Mouse (Mus musculus) limb, embryonic 12.5 days (tissue): ENCODE measurements around the gene Bcas3. TPM values are rescaled to one million over a fixed set of nuclear protein-coding genes. Genes with fewer than 3 reads are reported as not detected.

Experiments
- ATAC-seq: fragments of 200-750 bp; cut with Nextera tagmentation; 2 replicates; pipeline ENCODE4 v1.8.0; 2017; ENCODE audit warnings: low read depth, moderate TSS enrichment; ENCODE audit not compliant: insufficient number of reproducible peaks, insufficient read depth, low FRiP score, low TSS enrichment
- H3K27ac ChIP-seq: fragments of 300-500 bp; sonication (generic); 2 replicates; pipeline ENCODE4 v1.5.1; 2016; ENCODE audit warnings: mild to moderate bottlenecking, moderate library complexity
- H3K27me3 ChIP-seq: fragments of 300-500 bp; sonication (generic); 2 replicates; pipeline ENCODE4 v1.6.1; 2016; ENCODE audit warnings: mild to moderate bottlenecking, moderate library complexity
- H3K36me3 ChIP-seq: fragments of 300-500 bp; sonication (generic); 2 replicates; pipeline ENCODE4 v1.6.1; 2016; ENCODE audit warnings: mild to moderate bottlenecking, moderate library complexity
- H3K4me1 ChIP-seq: fragments of 300-500 bp; sonication (generic); replicated peaks from 2 replicates; pipeline ENCODE4 v1.6.1; 2016
- H3K4me2 ChIP-seq: fragments of 300-500 bp; sonication (generic); 2 replicates; pipeline ENCODE4 v1.6.1; 2016; ENCODE audit warnings: mild to moderate bottlenecking, moderate library complexity
- H3K4me3 ChIP-seq: fragments of 300-500 bp; sonication (generic); replicated peaks from 2 replicates; pipeline ENCODE4 v1.5.1; 2016; ENCODE audit warnings: mild to moderate bottlenecking
- H3K9ac ChIP-seq: fragments of 300-500 bp; sonication (generic); replicated peaks from 2 replicates; pipeline ENCODE4 v1.6.1; 2016; ENCODE audit warnings: mild to moderate bottlenecking, moderate library complexity
- H3K9me3 ChIP-seq: fragments of 300-500 bp; sonication (generic); 2 replicates; pipeline ENCODE4 v1.6.1; 2016; ENCODE audit warnings: mild to moderate bottlenecking, moderate library complexity
- WGBS: fragments of 180-500 bp; shearing (Covaris S2); methylation state at CpG from one replicate; pipeline ENCODE4 v1.1.7; 2016; 5-methylcytosine and 5-hydroxymethylcytosine counted together
- polyA plus RNA-seq: library from polyadenylated mRNA; unstranded; fragments of >200 nt; fragmentation: Nextera tagmentation; extraction: Ambion mirVana; gene quantifications from 2 replicates; pipeline ENCODE4 v1.2.1, GENCODE M21; 2016

The Bcas3 gene
- polyA plus RNA-seq, 1 experiment from 2014 or later, result 29.7 TPM

- 26% methylated on average over 7 of the region's 7 CpGs for WGBS
- H3K4me1 ChIP-seq, result peaks cover 62% of the 10 kb centered on the region
- no peak overlapping the region for H3K4me2 ChIP-seq
- H3K4me3 ChIP-seq, result no peak overlapping the region
- peaks cover 52% of the 10 kb centered on the region for H3K27me3 ChIP-seq
- no peak for ATAC-seq
- H3K9ac ChIP-seq, result no peak overlapping the region
- H3K27ac ChIP-seq, result no peak overlapping the region
- H3K36me3 ChIP-seq, result no peaks in the 10 kb centered on the region
- no peaks in the 10 kb centered on the region for H3K9me3 ChIP-seq
Observed at GRCm38 (mm10) chr11:85734317-85735211, 381.6 kb downstream of the Bcas3 start.

- Histone ChIP-seq H3K9me3 (no peaks in the 10 kb centered on the region), H3K27ac (0 out of 2 replicates have a peak overlapping the region, but pooled peaks have one; percentile 24), H3K4me3 (no peak overlapping the region), H3K9ac (no peak overlapping the region), H3K4me1 (peaks cover 78% of the 10 kb centered on the region), H3K36me3 (no peaks in the 10 kb centered on the region), H3K4me2 (peak overlapping the region; percentile 27), H3K27me3 (peaks cover 43% of the 10 kb centered on the region)
- no peak for ATAC-seq
- WGBS, result 7% methylated on average over 9 of the region's 9 CpGs
Observed at GRCm38 (mm10) chr11:85737227-85737626, 384.3 kb downstream of the Bcas3 start.

- Histone ChIP-seq H3K36me3 (no peaks in the 10 kb centered on the region), H3K4me3 (no peak overlapping the region), H3K4me1 (peaks cover 79% of the 10 kb centered on the region), H3K27me3 (peaks cover 45% of the 10 kb centered on the region), H3K9ac (no peak overlapping the region; the same call in 1 of the 2 replicates), H3K4me2 (no peak overlapping the region; the same call in 1 of the 2 replicates), H3K9me3 (no peaks in the 10 kb centered on the region), H3K27ac (0 out of 2 replicates have a peak overlapping the region, but pooled peaks have one; percentile 54)
- no peak for ATAC-seq
- WGBS, result 10% methylated on average over 3 of the region's 3 CpGs
Observed at GRCm38 (mm10) chr11:85737893-85738292, 384.9 kb downstream of the Bcas3 start.

- WGBS, result 19% methylated on average over 5 of the region's 5 CpGs
- Histone ChIP-seq H3K9me3 (no peaks in the 10 kb centered on the region), H3K9ac (no peak overlapping the region), H3K4me3 (no peak overlapping the region), H3K4me2 (peak overlapping the region; percentile 41), H3K27me3 (peaks cover 46% of the 10 kb centered on the region), H3K4me1 (peaks cover 79% of the 10 kb centered on the region), H3K36me3 (no peaks in the 10 kb centered on the region), H3K27ac (peak overlapping the region; percentile 72; the same call in 1 of the 2 replicates)
- no peak for ATAC-seq
Observed at GRCm38 (mm10) chr11:85738585-85738984, 385.6 kb downstream of the Bcas3 start.

- H3K4me3 ChIP-seq, result no peak overlapping the region
- peaks cover 48% of the 10 kb centered on the region for H3K27me3 ChIP-seq
- peaks cover 71% of the 10 kb centered on the region for H3K4me1 ChIP-seq
- 17% methylated on average over 6 of the region's 6 CpGs for WGBS
- ATAC-seq, result peak; percentile 83
- peak overlapping the region; percentile 87 for H3K27ac ChIP-seq
- H3K9me3 ChIP-seq, result no peaks in the 10 kb centered on the region
- H3K36me3 ChIP-seq, result no peaks in the 10 kb centered on the region
- peak overlapping the region; percentile 41 for H3K4me2 ChIP-seq
- no peak overlapping the region for H3K9ac ChIP-seq
Observed at GRCm38 (mm10) chr11:85739266-85739977, 386.5 kb downstream of the Bcas3 start.

GRCm38 (mm10) chr11:85746373-85746772, 393.4 kb downstream of the Bcas3 start:
- Histone ChIP-seq H3K27me3 (peaks cover 54% of the 10 kb centered on the region), H3K9ac (no peak overlapping the region), H3K9me3 (no peaks in the 10 kb centered on the region), H3K4me2 (no peak overlapping the region), H3K36me3 (no peaks in the 10 kb centered on the region), H3K4me3 (no peak overlapping the region), H3K4me1 (peaks cover 18% of the 10 kb centered on the region), H3K27ac (peak overlapping the region; percentile 31; the same call in 1 of the 2 replicates)
- ATAC-seq, result no peak
- 40% methylated on average over 7 of the region's 7 CpGs for WGBS

GRCm38 (mm10) chr11:85748891-85749290, 395.9 kb downstream of the Bcas3 start:
- no peak for ATAC-seq

GRCm38 (mm10) chr11:85751171-85751570, 398.2 kb downstream of the Bcas3 start:
- WGBS, result 52% methylated on average over 11 of the region's 11 CpGs
- Histone ChIP-seq H3K4me2 (no peak overlapping the region), H3K9ac (no peak overlapping the region), H3K36me3 (no peaks in the 10 kb centered on the region), H3K27me3 (peaks cover 33% of the 10 kb centered on the region), H3K4me1 (peaks cover 10% of the 10 kb centered on the region), H3K27ac (no peak overlapping the region), H3K4me3 (no peak overlapping the region), H3K9me3 (no peaks in the 10 kb centered on the region)
- ATAC-seq, result no peak

More at GRCm38 (mm10) chr11:85748891-85749290, 395.9 kb downstream of the Bcas3 start:
- H3K9ac ChIP-seq, result no peak overlapping the region
- no peaks in the 10 kb centered on the region for H3K9me3 ChIP-seq
- 87% methylated on average over 2 of the region's 2 CpGs for WGBS
- no peak overlapping the region for H3K27ac ChIP-seq
- H3K4me1 ChIP-seq, result peaks cover 6% of the 10 kb centered on the region
- no peak overlapping the region for H3K4me3 ChIP-seq
- H3K4me2 ChIP-seq, result no peak overlapping the region
- H3K36me3 ChIP-seq, result no peaks in the 10 kb centered on the region
- peaks cover 35% of the 10 kb centered on the region for H3K27me3 ChIP-seq

GRCm38 (mm10) chr11:85754631-85755502, 401.9 kb downstream of the Bcas3 start:
- H3K4me2 ChIP-seq, result no peak overlapping the region
- WGBS, result 61% methylated on average over 13 of the region's 13 CpGs
- H3K4me1 ChIP-seq, result peaks cover 25% of the 10 kb centered on the region
- H3K36me3 ChIP-seq, result no peaks in the 10 kb centered on the region
- H3K9ac ChIP-seq, result no peak overlapping the region
- no peak for ATAC-seq
- no peak overlapping the region for H3K4me3 ChIP-seq
- H3K27ac ChIP-seq, result 0 out of 2 replicates have a peak overlapping the region, but pooled peaks have one; percentile 50
- peaks cover 31% of the 10 kb centered on the region for H3K27me3 ChIP-seq
- H3K9me3 ChIP-seq, result no peaks in the 10 kb centered on the region

- no peaks in the 10 kb centered on the region for H3K9me3 ChIP-seq
- H3K27ac ChIP-seq, result no peak overlapping the region
- ATAC-seq, result no peak
- H3K4me3 ChIP-seq, result no peak overlapping the region
- peaks cover 32% of the 10 kb centered on the region for H3K4me1 ChIP-seq
- WGBS, result 82% methylated on average over 2 of the region's 2 CpGs
- H3K36me3 ChIP-seq, result no peaks in the 10 kb centered on the region
- H3K9ac ChIP-seq, result no peak overlapping the region
- H3K4me2 ChIP-seq, result no peak overlapping the region
- H3K27me3 ChIP-seq, result peaks cover 25% of the 10 kb centered on the region
Observed at GRCm38 (mm10) chr11:85755503-85756044, 402.6 kb downstream of the Bcas3 start.
